Mouse (Mus musculus) ES-E14 (cell line): ENCODE results near the gene Mapkap1.

Experiments used
- CHD2 ChIP-seq: IDR thresholded peaks from 2 replicates; pipeline ENCODE4 v1.6.1; 2014; ENCODE audit warnings: mild to moderate bottlenecking, low read depth, low read length, inconsistent platforms
- MAFK ChIP-seq: IDR thresholded peaks from 2 replicates; pipeline ENCODE4 v1.6.1; 2014; ENCODE audit warnings: mild to moderate bottlenecking, low read depth, low read length, inconsistent platforms; ENCODE audit not compliant: insufficient read depth
- ZC3H11A ChIP-seq: IDR thresholded peaks from 2 replicates; pipeline ENCODE4 v1.6.1; 2012; ENCODE audit warnings: low read depth, mild to moderate bottlenecking, inconsistent platforms, low read length, borderline replicate concordance
- ZNF384 ChIP-seq: IDR thresholded peaks from 2 replicates; pipeline ENCODE4 v1.6.1; 2012; ENCODE audit warnings: low read depth, low read length, inconsistent platforms

DNA sequence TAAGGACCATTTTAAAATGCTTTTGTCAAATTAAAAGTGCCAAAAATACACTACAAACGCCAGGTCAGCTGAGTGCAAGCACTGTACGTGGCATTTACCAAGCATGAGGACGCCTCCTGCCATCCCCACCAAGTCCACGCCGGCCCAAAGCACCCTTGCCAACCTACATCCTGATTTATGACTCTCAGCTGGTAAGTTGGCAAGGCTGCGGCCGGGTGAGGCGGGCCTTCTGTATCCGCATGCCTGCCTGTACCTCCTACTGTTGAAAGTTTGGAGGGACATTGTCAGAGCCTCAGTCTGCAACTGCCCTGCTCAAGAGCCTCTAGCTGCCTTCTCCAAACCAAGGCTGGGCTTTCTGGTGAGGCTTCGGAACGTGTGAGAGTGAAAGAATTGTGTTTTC, 215.9 kb downstream of the Mapkap1 start:
- TF ChIP-seq CHD2 (no peak), ZNF384 (no peak), ZC3H11A (no peak), MAFK (no peak)
